In the genomic region with DNA sequence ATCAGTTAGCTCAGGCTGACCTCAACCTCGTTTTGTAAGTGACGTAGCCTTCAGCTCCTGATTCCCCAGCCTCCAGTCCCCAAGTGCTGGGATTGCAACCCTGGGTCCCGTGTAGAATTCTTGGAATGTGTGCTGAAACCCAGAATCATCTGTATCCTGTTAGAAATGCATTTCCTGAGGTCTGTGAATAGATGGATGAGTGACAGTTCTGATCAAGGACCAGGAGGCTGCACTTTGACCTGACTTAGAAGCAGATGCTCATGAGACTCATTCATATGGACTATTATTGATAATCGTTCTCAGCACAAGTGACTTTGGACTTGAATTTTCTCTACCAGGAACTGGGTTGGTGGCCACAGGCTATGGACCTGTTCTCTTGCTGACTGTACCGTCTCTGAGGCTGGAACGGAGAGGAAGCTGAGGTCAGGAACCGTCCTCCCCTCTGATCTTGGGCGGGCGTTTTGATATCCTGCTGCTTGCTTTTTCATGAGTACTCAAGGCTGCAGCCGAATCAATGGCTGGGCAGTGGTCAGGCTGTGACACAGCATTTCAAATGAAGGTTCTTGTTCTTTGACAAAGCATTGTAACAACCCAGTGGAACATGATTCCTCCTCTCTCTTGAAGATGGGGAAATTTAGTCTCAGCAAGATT, we compare ENCODE assay signal across 22 mouse cellular contexts.
DNase-seq lines count a peak whose midpoint lies in the region; ATAC-seq lines count a peak whose summit lies in the region.
"Had no signal": no experiment of that assay in that cellular context is flagged by ENCODE, and none has a peak within 500 bp of the region (broad histone marks: within the 10 kb centered on the region; RNA-seq: fewer than 3 reads in every experiment).

No protein-coding gene starts in this region.

- no peaks in the 10 kb centered on the region for H3K27me3 ChIP-seq in hindbrain, embryonic 10.5 days (ENCODE audit: insufficient read depth, poor library complexity, severe bottlenecking)
- H3K27me3 ChIP-seq in hindbrain, embryonic 13.5 days, result no peaks in the 10 kb centered on the region
- H3K27me3 ChIP-seq in intestine, embryonic 15.5 days (replicated peaks), result no peaks in the 10 kb centered on the region
- H3K27me3 ChIP-seq: embryonic facial prominence, embryonic 15.5 days; heart, embryonic 13.5 days had no signal

- WGBS in hindbrain, embryonic 10.5 days, result 18% methylated on average over 10 of the region's 10 CpGs
- 21% methylated on average over 10 of the region's 10 CpGs for WGBS in hindbrain, embryonic 13.5 days
- WGBS in intestine, embryonic 15.5 days, result 59% methylated on average over 10 of the region's 10 CpGs

- 0 out of 2 replicates have a peak, but pooled peaks cover 6% of the 10 kb centered on the region for H3K36me3 ChIP-seq in hindbrain, embryonic 10.5 days
- no peaks in the 10 kb centered on the region for H3K36me3 ChIP-seq in hindbrain, embryonic 13.5 days
- H3K36me3 ChIP-seq in intestine, embryonic 15.5 days, result no peaks in the 10 kb centered on the region
- H3K36me3 ChIP-seq: embryonic facial prominence, embryonic 15.5 days; forebrain, embryonic 15.5 days; G1E; heart, embryonic 13.5 days had no signal

- H3K4me3 ChIP-seq in hindbrain, embryonic 10.5 days, result no peak overlapping the region
- H3K4me3 ChIP-seq in hindbrain, embryonic 13.5 days, result no peak overlapping the region
- no peak overlapping the region for H3K4me3 ChIP-seq in intestine, embryonic 15.5 days (replicated peaks)
- H3K4me3 ChIP-seq: embryonic facial prominence, embryonic 15.5 days; erythroblast, embryonic 14.5 days; forebrain, embryonic 15.5 days; heart, embryonic 13.5 days had no signal

- H3K27ac ChIP-seq in hindbrain, embryonic 10.5 days, result peak overlapping the region; percentile 84
- H3K27ac ChIP-seq in hindbrain, embryonic 13.5 days, result no peak overlapping the region
- H3K27ac ChIP-seq in intestine, embryonic 15.5 days, result no peak overlapping the region
- H3K27ac ChIP-seq: embryonic facial prominence, embryonic 15.5 days; forebrain, embryonic 15.5 days; heart, embryonic 13.5 days had no signal

- H3K4me2 ChIP-seq in hindbrain, embryonic 13.5 days, result no peak overlapping the region
- no peak overlapping the region for H3K4me2 ChIP-seq in intestine, embryonic 15.5 days (replicated peaks)
- H3K4me2 ChIP-seq: embryonic facial prominence, embryonic 15.5 days; forebrain, embryonic 15.5 days; heart, embryonic 13.5 days had no signal

- DNase-seq in hindbrain, embryonic 10.5 days (ENCODE audit: low spot score), result peak; percentile 61
- DNase-seq in 416B (ENCODE audit: low read depth), result peak; percentile 77
- DNase-seq in ZHBTc4 (ENCODE audit: low read depth, low spot score), result peak; percentile 10
- peak; percentile 41 for DNase-seq in forelimb bud, embryonic 11.5 days (ENCODE audit: low read depth, low spot score)
- DNase-seq in adrenal gland, adult 8-10 months, result no peak
- no peak for DNase-seq in retina, embryonic 14.5 days (ENCODE audit: low spot score)
- DNase-seq: adrenal gland, postnatal 14 days; B cell, adult 2 months; cerebellum, adult 11-12 months; cerebellum, adult 9-10 months; gastrocnemius, postnatal 14 days; heart, postnatal 4 days; kidney, adult 8-10 months had no signal

- no peak for ATAC-seq in hindbrain, embryonic 13.5 days (ENCODE audit: low FRiP score)
- no peak for ATAC-seq in intestine, embryonic 15.5 days
- ATAC-seq: CD4-positive, CD25-positive, alpha-beta regulatory T cell, adult 4 months; forebrain, embryonic 15.5 days; intestine, postnatal 0 days had no signal

- no peaks in the 10 kb centered on the region for H3K9me3 ChIP-seq in hindbrain, embryonic 10.5 days
- H3K9me3 ChIP-seq in hindbrain, embryonic 13.5 days, result no peaks in the 10 kb centered on the region
- H3K9me3 ChIP-seq in intestine, embryonic 15.5 days, result no peaks in the 10 kb centered on the region
- H3K9me3 ChIP-seq: embryonic facial prominence, embryonic 15.5 days; forebrain, embryonic 15.5 days; heart, embryonic 13.5 days had no signal

- H3K4me1 ChIP-seq in hindbrain, embryonic 10.5 days (replicated peaks), result peaks cover 67% of the 10 kb centered on the region
- peaks cover 24% of the 10 kb centered on the region for H3K4me1 ChIP-seq in hindbrain, embryonic 13.5 days (replicated peaks)
- no peaks in the 10 kb centered on the region for H3K4me1 ChIP-seq in intestine, embryonic 15.5 days (replicated peaks)
- H3K4me1 ChIP-seq: heart, embryonic 13.5 days had no signal

- H3K9ac ChIP-seq in hindbrain, embryonic 13.5 days, result no peak overlapping the region
- no peak overlapping the region for H3K9ac ChIP-seq in intestine, embryonic 15.5 days
- H3K9ac ChIP-seq: embryonic facial prominence, embryonic 15.5 days; forebrain, embryonic 15.5 days; heart, embryonic 13.5 days had no signal

Comparison
In these comparisons a context has a peak if more than half of its experiments do, and no peak if none do; other contexts are left out.
1. DNase-seq: peak in hindbrain, embryonic 10.5 days (single experiment), 416B (single experiment), ZHBTc4 (single experiment) and forelimb bud, embryonic 11.5 days (single experiment); none in adrenal gland, adult 8-10 months (single experiment) and retina, embryonic 14.5 days (single experiment).